Mouse (Mus musculus): ENCODE data around the gene Serpinb3a.

DNA sequence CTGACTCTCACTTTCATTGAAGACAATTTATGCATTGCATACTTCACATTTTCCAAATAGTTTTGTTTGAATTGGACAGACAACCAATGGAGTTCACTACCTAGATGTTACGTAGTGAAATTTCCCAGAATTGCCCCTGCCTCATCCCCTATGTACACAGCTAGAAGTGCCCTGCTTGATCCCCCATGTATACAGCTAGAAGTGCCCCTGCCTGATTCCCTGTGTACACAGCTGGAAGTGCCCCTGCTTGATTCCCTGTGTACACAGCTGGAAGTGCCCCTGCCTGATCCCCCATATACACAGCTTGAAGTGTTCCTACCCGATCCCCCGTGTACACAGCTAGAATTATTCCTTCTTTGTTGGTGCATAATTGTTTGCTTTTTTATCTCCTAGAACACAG lies 45.8 kb downstream of the Serpinb3a start:
- TF ChIP-seq MYOD1 (IDR thresholded peaks at IDR 0.05; ENCODE audit: control insufficient read depth in 1 of 3, insufficient read length in 2 of 3, low read depth in 2 of 3) (no peak), POLR2A (IDR thresholded peaks at IDR 0.05; ENCODE audit: insufficient read length, low read depth) (no peak), TCF3 (IDR thresholded peaks at IDR 0.05; ENCODE audit: insufficient read length, low read depth) (no peak), USF1 (IDR thresholded peaks at IDR 0.05; ENCODE audit: low read depth) (no peak), TCF12 (IDR thresholded peaks at IDR 0.05; ENCODE audit: insufficient read depth, poor library complexity, severe bottlenecking) (no peak), CEBPB (IDR thresholded peaks at IDR 0.05; ENCODE audit: insufficient read depth, poor library complexity, severe bottlenecking) (no peak), POLR2AphosphoS2 (IDR thresholded peaks at IDR 0.05; ENCODE audit: insufficient read length, low read depth) (no peak), MAX (IDR thresholded peaks at IDR 0.05; ENCODE audit: low read depth) (no peak), MYOG (IDR thresholded peaks at IDR 0.05; ENCODE audit: control insufficient read depth in 1 of 3, insufficient read depth in 1 of 3, insufficient read length in 2 of 3, low read depth in 2 of 3) (no peak)
